Mouse (Mus musculus): Measurements from ENCODE around the gene Usp4.

Gene Usp4

GRCm38 (mm10) chr9:108342301-108342831 is 5.3 kb upstream of the Usp4 start:
- no peak for DNase-seq

- DNase-seq: no peak
Measured at GRCm38 (mm10) chr9:108343331-108343730, 4.3 kb upstream of the Usp4 start.

- no peak for DNase-seq
Measured at GRCm38 (mm10) chr9:108343835-108344234, 3.8 kb upstream of the Usp4 start.

- no peak for DNase-seq
Measured at GRCm38 (mm10) chr9:108344471-108344870, 3.2 kb upstream of the Usp4 start.

- DNase-seq: no peak
Measured at GRCm38 (mm10) chr9:108347024-108347423, 629 bp upstream of the Usp4 start.

GRCm38 (mm10) chr9:108348290-108348680 is 632 bp downstream of the Usp4 start:
- DNase-seq: no peak

GRCm38 (mm10) chr9:108349727-108350126 is 2.1 kb downstream of the Usp4 start:
- DNase-seq: no peak

GRCm38 (mm10) chr9:108378234-108378633 is 30.6 kb downstream of the Usp4 start:
- DNase-seq: no peak

GRCm38 (mm10) chr9:108378736-108379135 is 31.1 kb downstream of the Usp4 start:
- no peak for DNase-seq

- no peak for DNase-seq
Measured at GRCm38 (mm10) chr9:108379294-108379693, 31.6 kb downstream of the Usp4 start.

GRCm38 (mm10) chr9:108381382-108381781 is 33.7 kb downstream of the Usp4 start:
- DNase-seq: no peak

- no peak for DNase-seq
Measured at GRCm38 (mm10) chr9:108385006-108385405, 37.4 kb downstream of the Usp4 start.

- no peak for DNase-seq
Measured at GRCm38 (mm10) chr9:108386816-108387215, 39.2 kb downstream of the Usp4 start.

- no peak for DNase-seq
Measured at GRCm38 (mm10) chr9:108388601-108389000, 40.9 kb downstream of the Usp4 start.

GRCm38 (mm10) chr9:108389220-108389619 is 41.6 kb downstream of the Usp4 start:
- no peak for DNase-seq

- no peak for DNase-seq
Measured at GRCm38 (mm10) chr9:108392676-108393075, 45.0 kb downstream of the Usp4 start, which contains the start of gene 1700102P08Rik. 1700102P08Rik (plus strand) TSS chr9:108392805.

- no peak for DNase-seq
Measured at GRCm38 (mm10) chr9:108394191-108394590, 46.5 kb downstream of the Usp4 start.

- no peak for DNase-seq
Measured at GRCm38 (mm10) chr9:108395427-108395826, 47.8 kb downstream of the Usp4 start.

- peak; percentile 11 for DNase-seq
Measured at GRCm38 (mm10) chr9:108398324-108398723, 50.7 kb downstream of the Usp4 start.

- DNase-seq: peak; percentile 20
Measured at GRCm38 (mm10) chr9:108401186-108401960, 53.7 kb downstream of the Usp4 start.

- no peak for DNase-seq
Measured at GRCm38 (mm10) chr9:108403081-108403480, 55.4 kb downstream of the Usp4 start.

- DNase-seq: no peak
Measured at GRCm38 (mm10) chr9:108404451-108404850, 56.8 kb downstream of the Usp4 start.

- no peak for DNase-seq
Measured at GRCm38 (mm10) chr9:108409535-108409934, 61.9 kb downstream of the Usp4 start.

- no peak for DNase-seq
Measured at GRCm38 (mm10) chr9:108411381-108411942, 63.8 kb downstream of the Usp4 start.
